Mouse (Mus musculus): Measurements from ENCODE around the gene Inpp5f.
"Not testable (repeated sequence)": the region's sequence is repeated elsewhere in the genome, so short reads cannot be mapped to it uniquely, and the experiment has no call there.

Gene Inpp5f

GRCm38 (mm10) chr7:128610897-128611798 is at the start of gene Inpp5f:
Gene Inpp5f (plus strand): TSS chr7:128611328.
- peak; percentile 99 for DNase-seq (ENCODE audit: low read depth, low spot score)

- peak; percentile 78 for DNase-seq (ENCODE audit: low read depth, low spot score)
These were observed 47.8 kb upstream of the Inpp5f start for GRCm38 (mm10) chr7:128563373-128563772.

GRCm38 (mm10) chr7:128566311-128566710 is 44.8 kb upstream of the Inpp5f start:
- DNase-seq (ENCODE audit: low read depth, low spot score) = no peak

- no peak for DNase-seq (ENCODE audit: low read depth, low spot score)
These were observed 43.4 kb upstream of the Inpp5f start for GRCm38 (mm10) chr7:128567561-128568244.

- not testable (repeated sequence) for DNase-seq (ENCODE audit: low read depth, low spot score)
These were observed 41.7 kb upstream of the Inpp5f start for GRCm38 (mm10) chr7:128569429-128569828.

GRCm38 (mm10) chr7:128569987-128570656 is 41.0 kb upstream of the Inpp5f start:
- DNase-seq (ENCODE audit: low read depth, low spot score) = no peak

- DNase-seq (ENCODE audit: low read depth, low spot score) = not testable (repeated sequence)
These were observed 40.5 kb upstream of the Inpp5f start for GRCm38 (mm10) chr7:128570657-128571056.

- no peak for DNase-seq (ENCODE audit: low read depth, low spot score)
These were observed 39.1 kb upstream of the Inpp5f start for GRCm38 (mm10) chr7:128572030-128572429.

GRCm38 (mm10) chr7:128575211-128575610 is 35.9 kb upstream of the Inpp5f start:
- no peak for DNase-seq (ENCODE audit: low read depth, low spot score)

- no peak for DNase-seq (ENCODE audit: low read depth, low spot score)
These were observed 35.3 kb upstream of the Inpp5f start for GRCm38 (mm10) chr7:128575794-128576193.

GRCm38 (mm10) chr7:128577607-128578006 is 33.5 kb upstream of the Inpp5f start:
- DNase-seq (ENCODE audit: low read depth, low spot score) = no peak

- no peak for DNase-seq (ENCODE audit: low read depth, low spot score)
These were observed 32.8 kb upstream of the Inpp5f start for GRCm38 (mm10) chr7:128578199-128578945.

- DNase-seq (ENCODE audit: low read depth, low spot score) = no peak
These were observed 31.7 kb upstream of the Inpp5f start for GRCm38 (mm10) chr7:128579381-128579780.

GRCm38 (mm10) chr7:128580318-128580717 is 30.8 kb upstream of the Inpp5f start:
- DNase-seq (ENCODE audit: low read depth, low spot score) = no peak

GRCm38 (mm10) chr7:128581864-128582484 is 29.2 kb upstream of the Inpp5f start:
- DNase-seq (ENCODE audit: low read depth, low spot score) = no peak

GRCm38 (mm10) chr7:128583213-128583948 is 27.7 kb upstream of the Inpp5f start:
- DNase-seq (ENCODE audit: low read depth, low spot score) = peak; percentile 46

- DNase-seq (ENCODE audit: low read depth, low spot score) = no peak
These were observed 23.7 kb upstream of the Inpp5f start for GRCm38 (mm10) chr7:128587334-128587933.

GRCm38 (mm10) chr7:128591345-128592084 is 19.6 kb upstream of the Inpp5f start:
- DNase-seq (ENCODE audit: low read depth, low spot score) = no peak

All from ES-CJ7 (cell line).